Mouse (Mus musculus) lung, embryonic 16.5 days (tissue): Measurements from ENCODE around the gene Matn3. TPM values are rescaled to one million over a fixed set of nuclear protein-coding genes. Genes with fewer than 3 reads are reported as not detected.

Experiments
- ATAC-seq: fragments of 200-750 bp; cut with Nextera tagmentation; 2 replicates; pipeline ENCODE4 v1.8.0; 2017; ENCODE audit warnings: low read depth, mild to moderate bottlenecking, moderate library complexity
- H3K27ac ChIP-seq: fragments of 300-500 bp; sonication (generic); 2 replicates; pipeline ENCODE4 v1.5.1; 2014; ENCODE audit warnings: mild to moderate bottlenecking, control low read depth, low read length
- H3K27me3 ChIP-seq: fragments of 300-500 bp; sonication (generic); 2 replicates; pipeline ENCODE4 v1.6.1; 2014; ENCODE audit warnings: low read depth, low read length, mixed read lengths; ENCODE audit not compliant: control insufficient read depth, insufficient read depth
- H3K36me3 ChIP-seq: fragments of 300-500 bp; sonication (generic); 2 replicates; pipeline ENCODE4 v1.6.1; 2014; ENCODE audit warnings: low read length; ENCODE audit not compliant: control insufficient read depth, insufficient read depth
- H3K4me1 ChIP-seq: fragments of 300-500 bp; sonication (generic); replicated peaks from 2 replicates; pipeline ENCODE4 v1.6.1; 2014; ENCODE audit warnings: low read length, mixed read lengths; ENCODE audit not compliant: control insufficient read depth, insufficient read depth
- H3K4me2 ChIP-seq: fragments of 300-500 bp; sonication (generic); 2 replicates; pipeline ENCODE4 v1.6.1; 2014; ENCODE audit warnings: low read depth, low read length, control low read depth
- H3K4me3 ChIP-seq: fragments of 300-500 bp; sonication (generic); 2 replicates; pipeline ENCODE4 v1.5.1; 2014; ENCODE audit warnings: mild to moderate bottlenecking, low read length, control low read depth
- H3K9ac ChIP-seq: fragments of 300-500 bp; sonication (generic); 2 replicates; pipeline ENCODE4 v1.6.1; 2014; ENCODE audit warnings: low read length, control low read depth
- H3K9me3 ChIP-seq: fragments of 300-500 bp; sonication (generic); 2 replicates; pipeline ENCODE4 v1.6.1; 2016; ENCODE audit warnings: low read length; ENCODE audit not compliant: control insufficient read depth
- WGBS: fragments of 180-500 bp; shearing (Covaris S2); extraction: QIAGEN DNeasy Blood & Tissue Kit; methylation state at CpG from one replicate; pipeline ENCODE4 v1.1.7; 2014; 5-methylcytosine and 5-hydroxymethylcytosine counted together
- polyA plus RNA-seq: library from polyadenylated mRNA; unstranded; fragments of >200 nt; fragmentation: Nextera tagmentation; extraction: Ambion mirVana; gene quantifications from 2 replicates; pipeline ENCODE4 v1.2.1, GENCODE M21; 2015

Matn3 gene
- polyA plus RNA-seq, 1 experiment from 2014 or later: 3.7 TPM

DNA sequence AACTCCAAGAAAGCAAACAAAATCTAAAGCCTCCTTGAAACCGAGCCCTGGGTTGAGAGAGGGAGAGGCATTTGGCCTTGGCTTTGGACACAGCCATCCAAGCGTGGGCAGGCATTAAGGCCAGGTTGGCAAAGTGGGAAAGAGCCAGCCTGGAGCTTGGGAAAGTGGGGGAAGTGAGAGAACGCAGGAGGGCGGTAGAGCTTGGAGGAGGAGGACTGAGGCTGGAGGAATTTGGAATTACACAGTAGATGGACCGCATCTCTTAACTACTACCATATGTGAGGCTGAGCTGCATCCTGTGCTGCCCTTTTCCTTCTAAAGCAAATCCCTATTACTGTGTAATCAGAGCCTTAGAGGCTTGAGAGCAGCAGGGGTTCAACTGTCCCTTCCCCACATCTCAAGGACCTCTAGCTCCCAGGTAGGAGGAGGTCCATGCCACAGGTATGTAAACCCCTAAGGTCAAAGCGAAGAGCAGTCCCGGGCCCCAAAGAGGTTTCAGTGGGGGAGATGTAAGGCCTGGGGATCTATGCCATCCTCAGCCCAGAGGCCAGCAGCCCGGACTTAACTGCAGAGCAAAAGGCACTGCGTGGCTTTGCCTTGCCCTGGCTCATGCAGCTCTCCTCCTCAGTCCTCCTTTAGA, 33.9 kb upstream of the Matn3 start:
- no peak overlapping the region for H3K9ac ChIP-seq
- WGBS: 56% methylated on average over 9 of the region's 9 CpGs
- H3K4me3 ChIP-seq: no peak overlapping the region
- H3K36me3 ChIP-seq: no peaks in the 10 kb centered on the region
- H3K4me2 ChIP-seq: no peak overlapping the region
- H3K9me3 ChIP-seq: no peaks in the 10 kb centered on the region
- ATAC-seq: peak; percentile 37; the same call in 1 of the 2 replicates
- no peaks in the 10 kb centered on the region for H3K27me3 ChIP-seq
- peak overlapping the region; percentile 54 for H3K27ac ChIP-seq
- peaks cover 16% of the 10 kb centered on the region for H3K4me1 ChIP-seq

DNA sequence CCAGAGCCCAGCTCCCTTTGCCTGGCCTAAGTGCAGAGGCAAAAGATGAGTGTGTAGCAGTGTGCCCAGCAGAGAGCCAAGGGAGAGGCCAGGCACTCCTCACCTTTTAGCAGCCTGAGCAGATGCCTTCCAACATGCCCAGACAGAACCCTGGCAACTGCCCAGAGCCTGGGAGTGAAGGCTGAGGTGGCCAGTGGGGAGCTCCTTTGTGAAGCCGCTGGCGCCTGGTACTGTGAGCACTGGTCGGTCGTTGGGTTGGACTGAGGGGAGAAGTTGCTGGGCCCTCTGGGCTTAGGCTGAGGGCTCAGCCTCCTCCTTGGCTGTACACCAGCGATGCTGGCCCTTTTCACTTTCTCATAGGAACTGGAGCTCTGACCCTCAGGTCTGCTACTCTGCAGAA, 31.4 kb upstream of the Matn3 start:
- no peaks in the 10 kb centered on the region for H3K9me3 ChIP-seq
- ATAC-seq: 0 out of 2 replicates have a peak, but pooled peaks have one; percentile 10
- peak overlapping the region; percentile 1; the same call in 1 of the 2 replicates for H3K27ac ChIP-seq
- no peak overlapping the region for H3K4me2 ChIP-seq
- H3K4me3 ChIP-seq: no peak overlapping the region
- H3K4me1 ChIP-seq: peaks cover 18% of the 10 kb centered on the region
- 39% methylated on average over 5 of the region's 5 CpGs for WGBS
- no peaks in the 10 kb centered on the region for H3K36me3 ChIP-seq
- H3K9ac ChIP-seq: 0 out of 2 replicates have a peak overlapping the region, but pooled peaks have one; percentile 12
- no peaks in the 10 kb centered on the region for H3K27me3 ChIP-seq

DNA sequence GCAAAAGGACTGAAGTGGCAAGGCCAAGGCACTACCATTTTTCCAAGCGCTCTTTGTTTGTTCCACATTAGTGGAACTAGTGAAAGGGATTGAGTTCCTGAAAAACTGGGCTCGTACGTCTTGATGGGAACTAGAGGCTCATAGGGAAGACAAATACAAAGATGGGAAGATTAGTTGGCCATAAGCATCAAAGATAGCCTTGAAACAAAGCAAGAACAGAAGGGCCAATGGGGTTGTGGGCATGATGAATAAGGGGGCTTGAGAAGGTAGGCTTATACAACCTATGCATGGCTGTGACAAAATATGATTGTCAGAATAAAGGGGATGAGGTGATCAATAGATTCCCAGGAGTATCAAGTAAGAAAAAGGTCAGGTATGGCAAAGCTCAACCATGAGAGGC, 28.5 kb upstream of the Matn3 start:
- Histone ChIP-seq H3K9me3 (no peaks in the 10 kb centered on the region), H3K4me1 (peaks cover 21% of the 10 kb centered on the region), H3K36me3 (no peaks in the 10 kb centered on the region), H3K9ac (no peak overlapping the region), H3K4me3 (no peak overlapping the region), H3K27ac (no peak overlapping the region), H3K4me2 (no peak overlapping the region), H3K27me3 (no peaks in the 10 kb centered on the region)
- WGBS: 92% methylated on average over 3 of the region's 3 CpGs
- ATAC-seq: no peak

DNA sequence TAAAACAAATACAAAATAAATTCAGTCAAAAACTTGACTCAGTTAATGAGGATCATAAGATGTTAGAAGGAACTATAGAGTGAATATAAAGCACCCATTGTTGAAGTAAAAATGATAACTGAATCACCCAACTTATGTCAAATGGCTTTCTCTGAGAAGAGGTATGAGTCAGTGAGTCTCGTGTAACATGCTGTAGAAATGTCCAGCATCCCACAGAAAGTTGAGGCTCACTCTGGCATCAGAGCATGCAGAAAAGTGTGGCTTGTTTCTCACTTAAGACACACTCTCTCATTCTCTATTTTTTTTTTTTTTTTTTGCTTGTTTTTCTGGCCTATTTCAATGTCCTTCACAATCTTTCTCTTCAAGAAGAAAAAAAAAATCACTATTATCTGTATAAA, 26.7 kb upstream of the Matn3 start:
- H3K4me1 ChIP-seq: peaks cover 23% of the 10 kb centered on the region
- no peak for ATAC-seq
- peak overlapping the region; percentile 49 for H3K4me2 ChIP-seq
- no peaks in the 10 kb centered on the region for H3K27me3 ChIP-seq
- H3K9me3 ChIP-seq: no peaks in the 10 kb centered on the region
- peak overlapping the region; percentile 79 for H3K9ac ChIP-seq
- no peaks in the 10 kb centered on the region for H3K36me3 ChIP-seq
- H3K4me3 ChIP-seq: peak overlapping the region; percentile 87
- H3K27ac ChIP-seq: peak overlapping the region; percentile 98
- 25% methylated on average over 1 of the region's 1 CpGs for WGBS

DNA sequence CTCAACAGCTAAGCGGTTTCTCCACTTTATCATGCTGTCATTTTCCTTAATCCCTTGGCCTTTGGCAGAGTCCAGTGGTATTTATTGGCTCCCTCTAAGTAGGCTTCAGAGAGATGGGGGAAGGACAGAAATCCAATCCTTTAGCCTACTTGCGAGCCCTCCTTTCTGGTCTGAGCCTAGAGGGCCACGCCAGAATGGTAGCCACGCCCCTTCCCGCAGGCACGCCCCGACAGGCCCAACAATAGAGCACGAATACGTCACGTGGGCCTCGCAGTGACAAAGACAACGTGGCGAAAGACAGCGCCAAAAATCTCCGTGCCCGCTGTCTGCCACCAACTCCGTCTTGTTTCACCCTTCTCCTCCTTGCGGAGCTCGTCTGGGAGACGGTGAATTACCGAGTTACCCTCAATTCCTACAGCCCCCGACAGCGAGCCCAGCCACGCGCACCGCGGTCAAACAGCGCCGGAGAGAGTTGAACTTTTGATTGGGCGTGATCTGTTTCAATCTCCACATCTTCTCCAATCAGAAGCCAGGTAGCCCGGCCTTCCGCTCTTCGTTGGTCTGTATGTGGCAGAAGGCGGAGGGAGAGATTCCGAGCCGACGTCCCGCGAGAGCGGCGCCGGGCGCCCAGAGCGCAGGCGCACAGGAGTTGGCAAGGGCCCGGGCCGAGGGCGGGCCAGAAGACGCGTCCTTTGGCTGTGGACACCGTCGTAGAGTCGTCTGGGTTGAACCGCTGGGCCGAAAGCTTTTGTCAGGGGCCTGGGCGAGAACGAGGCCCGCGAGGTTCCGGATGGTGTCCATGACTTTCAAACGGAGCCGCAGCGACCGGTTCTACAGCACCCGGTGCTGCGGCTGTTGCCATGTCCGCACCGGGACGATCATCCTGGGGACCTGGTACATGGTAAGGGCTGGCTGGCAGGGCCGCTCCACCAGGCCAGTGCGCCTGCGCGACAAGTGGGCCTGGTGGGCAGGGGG, 26.0 kb upstream of the Matn3 start, which contains the start of gene Laptm4a:
Laptm4a (plus strand) TSS at position 271 of the 975 bp plus-strand sequence.
- Histone ChIP-seq H3K9me3 (no peaks in the 10 kb centered on the region), H3K4me2 (peak within 1 kb of the TSS; percentile 85), H3K9ac (peak within 1 kb of the TSS; percentile 95), H3K4me3 (peak within 1 kb of the TSS; percentile 87), H3K36me3 (no peaks in the 10 kb centered on the region), H3K27me3 (no peaks in the 10 kb centered on the region), H3K27ac (peak within 1 kb of the TSS; percentile 99), H3K4me1 (peaks cover 18% of the 10 kb centered on the region)
- ATAC-seq: peak; percentile 98
- WGBS: under 1% methylated on average over 73 of the region's 73 CpGs

DNA sequence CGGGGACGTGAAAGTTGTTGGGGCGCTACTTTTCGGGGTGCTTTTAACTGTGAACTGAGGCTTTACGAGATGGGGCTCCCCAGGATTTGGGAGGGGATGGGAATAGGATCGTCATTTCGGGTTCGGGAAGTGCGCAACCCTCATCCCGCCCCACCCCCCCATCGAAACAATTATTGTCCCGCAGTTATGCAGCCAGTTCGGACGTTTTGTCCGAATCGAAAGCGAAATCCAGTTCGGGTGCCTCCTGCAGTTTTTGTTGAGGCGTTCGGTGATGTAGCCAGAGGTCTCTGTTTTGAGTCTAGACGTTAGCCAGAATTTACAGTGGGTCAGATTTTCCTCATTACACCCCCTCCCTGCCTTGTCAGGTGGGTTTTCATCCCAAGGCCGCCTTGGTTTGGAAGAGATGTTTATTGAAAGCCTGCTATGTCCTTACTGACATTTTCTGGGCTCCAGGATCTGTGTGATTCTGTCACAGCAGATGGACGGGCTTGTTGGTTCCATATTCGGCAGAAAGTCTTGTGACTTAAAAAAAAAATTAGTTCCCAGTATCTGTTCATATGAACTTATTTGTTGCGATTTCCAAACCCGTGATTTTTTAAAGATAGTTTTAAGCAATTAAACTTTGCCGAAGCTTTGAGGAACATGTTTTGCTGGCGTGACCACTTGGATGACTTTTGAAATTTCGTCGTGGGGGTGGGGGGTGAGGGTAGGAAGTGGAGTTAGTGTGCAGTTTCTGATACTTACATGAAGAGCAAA, 25.2 kb upstream of the Matn3 start:
- H3K4me1 ChIP-seq: peaks cover 18% of the 10 kb centered on the region
- H3K9me3 ChIP-seq: no peaks in the 10 kb centered on the region
- ATAC-seq: no peak
- peak overlapping the region; percentile 87 for H3K4me3 ChIP-seq
- H3K27ac ChIP-seq: peak overlapping the region; percentile 99
- H3K36me3 ChIP-seq: no peaks in the 10 kb centered on the region
- peak overlapping the region; percentile 85 for H3K4me2 ChIP-seq
- H3K9ac ChIP-seq: peak overlapping the region; percentile 95
- 2% methylated on average over 30 of the region's 30 CpGs for WGBS
- no peaks in the 10 kb centered on the region for H3K27me3 ChIP-seq

DNA sequence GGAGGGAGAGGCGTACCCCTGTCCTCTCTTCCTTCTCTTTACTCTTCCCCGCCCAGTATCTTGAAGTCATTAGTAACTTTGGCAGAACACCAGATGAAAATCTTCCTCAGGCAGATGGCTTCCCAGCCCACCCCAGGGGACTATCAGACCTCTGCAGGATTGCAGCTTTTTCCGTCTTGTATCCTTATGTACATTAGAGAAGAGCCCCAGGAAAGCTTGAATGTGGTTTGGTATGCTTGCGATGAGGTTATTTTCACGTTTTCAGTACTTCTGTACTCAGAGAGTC, 24.7 kb upstream of the Matn3 start:
- Histone ChIP-seq H3K36me3 (no peaks in the 10 kb centered on the region), H3K9ac (peak overlapping the region; percentile 95), H3K27ac (peak overlapping the region; percentile 99), H3K4me1 (peaks cover 18% of the 10 kb centered on the region), H3K9me3 (no peaks in the 10 kb centered on the region), H3K4me2 (peak overlapping the region; percentile 85), H3K4me3 (peak overlapping the region; percentile 87), H3K27me3 (no peaks in the 10 kb centered on the region)
- ATAC-seq: no peak
- WGBS: 9% methylated on average over 5 of the region's 5 CpGs

DNA sequence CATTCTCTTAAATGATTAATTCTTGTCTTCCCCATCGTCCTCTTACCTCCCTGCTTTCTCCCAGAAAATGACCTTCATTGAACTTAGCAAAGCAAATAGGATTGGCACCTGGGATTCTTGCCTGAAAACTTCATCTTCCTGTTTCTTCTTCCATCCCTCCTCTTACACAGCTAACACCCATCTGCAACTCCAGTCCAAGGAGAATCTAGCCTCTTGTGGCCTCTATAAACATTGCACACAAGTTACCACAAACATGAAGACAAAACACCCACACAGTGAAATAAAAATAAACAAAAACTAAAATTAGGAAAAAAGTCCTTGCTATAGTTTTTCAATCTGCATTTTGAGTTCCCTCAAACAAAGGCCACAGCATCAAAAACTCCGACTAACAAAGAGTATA, 24.1 kb upstream of the Matn3 start:
- Histone ChIP-seq H3K4me2 (peak overlapping the region; percentile 85), H3K27ac (no peak overlapping the region; the same call in 1 of the 2 replicates), H3K36me3 (no peaks in the 10 kb centered on the region), H3K4me3 (peak overlapping the region; percentile 87), H3K27me3 (no peaks in the 10 kb centered on the region), H3K4me1 (peaks cover 19% of the 10 kb centered on the region), H3K9me3 (no peaks in the 10 kb centered on the region), H3K9ac (no peak overlapping the region; the same call in 1 of the 2 replicates)
- ATAC-seq: no peak
- 35% methylated on average over 2 of the region's 2 CpGs for WGBS

DNA sequence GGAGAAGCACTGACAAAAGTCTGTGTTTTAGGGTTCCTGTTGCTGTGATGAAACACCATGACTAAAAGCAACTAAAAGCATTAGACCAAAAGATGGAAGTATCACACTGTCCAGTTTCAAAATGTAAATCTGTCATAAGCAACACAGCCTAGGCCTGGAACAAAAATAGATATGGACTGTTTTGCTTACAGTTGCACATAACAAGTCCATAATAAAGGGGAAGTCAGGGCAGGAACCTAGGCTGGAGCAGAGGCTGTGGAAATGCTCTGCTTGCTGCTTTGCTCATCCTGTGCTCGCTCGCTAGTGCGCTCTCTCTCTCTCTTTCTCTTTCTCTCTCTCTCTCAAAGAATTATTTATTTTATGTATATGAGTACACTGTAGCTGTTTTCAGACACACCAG, 20.1 kb upstream of the Matn3 start:
- H3K4me1 ChIP-seq: peaks cover 20% of the 10 kb centered on the region
- H3K9me3 ChIP-seq: no peaks in the 10 kb centered on the region
- H3K27me3 ChIP-seq: no peaks in the 10 kb centered on the region
- 84% methylated on average over 3 of the region's 3 CpGs for WGBS
- ATAC-seq: no peak
- no peak overlapping the region for H3K27ac ChIP-seq
- no peak overlapping the region for H3K9ac ChIP-seq
- no peak overlapping the region for H3K4me2 ChIP-seq
- H3K36me3 ChIP-seq: no peaks in the 10 kb centered on the region
- H3K4me3 ChIP-seq: no peak overlapping the region
